Mouse (Mus musculus) CH12.LX (cell line): ENCODE measurements around the gene Orc1. TPM values are rescaled to one million over a fixed set of nuclear protein-coding genes. Genes with fewer than 3 reads are reported as not detected.

Source experiments
- DNase-seq: peaks from one replicate; pipeline ENCODE4 v3.0.0-alpha.2; 2013; ENCODE audit errors: extremely low read depth
- H3K27ac ChIP-seq: 2 replicates; pipeline ENCODE4 v1.5.1; 2012; ENCODE audit warnings: low read depth, mild to moderate bottlenecking, control low read depth, moderate library complexity; ENCODE audit not compliant: insufficient read depth
- H3K27me3 ChIP-seq: replicated peaks from 2 replicates; pipeline ENCODE3; 2012; ENCODE audit warnings: inconsistent platforms
- H3K36me3 ChIP-seq, 2 experiments: replicated peaks in 1 of 2; 2 replicates each; pipeline versions ENCODE3 to v1.6.1; 2012; ENCODE audit warnings: inconsistent platforms in 1 of 2, low read length in 1 of 2, mild to moderate bottlenecking in 1 of 2, mixed read lengths in 1 of 2, moderate library complexity in 1 of 2; ENCODE audit not compliant: control insufficient read depth in 1 of 2, insufficient read depth in 1 of 2
- H3K4me1 ChIP-seq, 2 experiments: 2 replicates each; pipeline ENCODE4 v1.6.1; 2012; ENCODE audit warnings: inconsistent platforms in 1 of 2, moderate library complexity in 1 of 2; ENCODE audit not compliant: insufficient read depth in 2 of 2, control insufficient read depth in 1 of 2
- H3K4me2 ChIP-seq: 2 replicates; pipeline ENCODE4 v1.6.1; 2012; ENCODE audit warnings: low read depth, mild to moderate bottlenecking, control low read depth; ENCODE audit not compliant: poor library complexity, insufficient read depth, severe bottlenecking
- H3K4me3 ChIP-seq, 3 experiments: fragments of 150-350 bp in 1 of 3; sonication (generic) in 1 of 3; replicated peaks in 1 of 3; 2 replicates each; pipeline versions ENCODE3 to v1.5.1; 2011 to 2012; ENCODE audit warnings: low read depth in 2 of 3, low read length in 2 of 3, mild to moderate bottlenecking in 2 of 3, moderate library complexity in 2 of 3, control low read depth in 1 of 3, improper control_type of control experiment in 1 of 3, inconsistent platforms in 1 of 3, mixed read lengths in 1 of 3; ENCODE audit not compliant: poor library complexity in 1 of 3
- H3K79me2 ChIP-seq: replicated peaks from 2 replicates; pipeline ENCODE4 v1.6.1; 2012; ENCODE audit warnings: mild to moderate bottlenecking, moderate library complexity; ENCODE audit not compliant: control insufficient read depth, poor library complexity, insufficient read depth, severe bottlenecking; ENCODE audit errors: extremely low read depth
- H3K9ac ChIP-seq: 2 replicates; pipeline ENCODE4 v1.6.1; 2012; ENCODE audit warnings: low read depth, mild to moderate bottlenecking, control low read depth, moderate library complexity; ENCODE audit not compliant: insufficient read depth
- H3K9me3 ChIP-seq: replicated peaks from 2 replicates; pipeline ENCODE3; 2012; ENCODE audit warnings: low read length, inconsistent platforms, mixed read lengths
- BHLHE40 ChIP-seq: IDR thresholded peaks from 2 replicates; pipeline ENCODE4 v1.6.1; 2011; ENCODE audit warnings: mild to moderate bottlenecking, low read depth, low read length, improper control_type of control experiment
- CHD1 ChIP-seq: IDR thresholded peaks from 2 replicates; pipeline ENCODE4 v1.6.1; 2012; ENCODE audit warnings: low read depth, low read length, improper control_type of control experiment, inconsistent platforms
- CTCF ChIP-seq, 2 experiments: IDR thresholded peaks in 1 of 2; conservative IDR thresholded peaks in 1 of 2; 2 replicates each; pipeline ENCODE4 v1.5.1; 2011 to 2012; ENCODE audit warnings: low read depth in 2 of 2, low read length in 2 of 2, improper control_type of control experiment in 1 of 2, inconsistent platforms in 1 of 2, mild to moderate bottlenecking in 1 of 2, moderate library complexity in 1 of 2
- EP300 ChIP-seq: IDR thresholded peaks from 2 replicates; pipeline ENCODE4 v1.6.1; 2011; ENCODE audit warnings: low read length, improper control_type of control experiment
- ETS1 ChIP-seq: conservative IDR thresholded peaks from 2 replicates; pipeline ENCODE4 v1.6.1; 2012; ENCODE audit warnings: low read depth, mild to moderate bottlenecking, inconsistent platforms, low read length, improper control_type of control experiment, moderate library complexity
- HCFC1 ChIP-seq: IDR thresholded peaks from 2 replicates; pipeline ENCODE4 v1.6.1; 2012; ENCODE audit warnings: low read depth, mild to moderate bottlenecking, inconsistent platforms, low read length, improper control_type of control experiment
- IRF4 ChIP-seq: IDR thresholded peaks from 2 replicates; pipeline ENCODE4 v1.6.1; 2014; ENCODE audit warnings: low read depth, mild to moderate bottlenecking, inconsistent platforms, low read length, improper control_type of control experiment
- JUN ChIP-seq: IDR thresholded peaks from 2 replicates; pipeline ENCODE4 v1.6.1; 2011; ENCODE audit warnings: low read depth, mild to moderate bottlenecking, low read length, improper control_type of control experiment, moderate library complexity; ENCODE audit not compliant: insufficient read depth
- JUND ChIP-seq: conservative IDR thresholded peaks from 2 replicates; pipeline ENCODE4 v1.6.1; 2011; ENCODE audit warnings: low read depth, low read length, improper control_type of control experiment
- MAFK ChIP-seq: IDR thresholded peaks from 2 replicates; pipeline ENCODE4 v1.6.1; 2011; ENCODE audit warnings: low read length, improper control_type of control experiment; ENCODE audit not compliant: insufficient replicate concordance
- MAX ChIP-seq: IDR thresholded peaks from 2 replicates; pipeline ENCODE4 v1.6.1; 2011; ENCODE audit warnings: low read length, improper control_type of control experiment
- MAZ ChIP-seq: IDR thresholded peaks from 2 replicates; pipeline ENCODE4 v1.6.1; 2012; ENCODE audit warnings: low read depth, mild to moderate bottlenecking, inconsistent platforms, low read length, improper control_type of control experiment, moderate library complexity
- MEF2A ChIP-seq: IDR thresholded peaks from 2 replicates; pipeline ENCODE4 v1.6.1; 2014; ENCODE audit warnings: low read depth, mild to moderate bottlenecking, inconsistent platforms, low read length, improper control_type of control experiment, borderline replicate concordance
- MXI1 ChIP-seq: IDR thresholded peaks from 2 replicates; pipeline ENCODE4 v1.6.1; 2011; ENCODE audit warnings: mild to moderate bottlenecking, low read depth, low read length, improper control_type of control experiment
- MYC ChIP-seq: IDR thresholded peaks from 2 replicates; pipeline ENCODE4 v1.6.1; 2011; ENCODE audit warnings: low read depth, mild to moderate bottlenecking, improper control_type of control experiment, low read length
- NELFE ChIP-seq: IDR thresholded peaks from 2 replicates; pipeline ENCODE4 v1.6.1; 2011; ENCODE audit warnings: low read depth, low read length, improper control_type of control experiment
- PAX5 ChIP-seq: IDR thresholded peaks from 2 replicates; pipeline ENCODE4 v1.6.1; 2012; ENCODE audit warnings: low read length, inconsistent platforms, mixed read lengths
- POLR2AphosphoS2 ChIP-seq: IDR thresholded peaks from 2 replicates; pipeline ENCODE4 v1.6.1; 2011; ENCODE audit warnings: low read depth, low read length, improper control_type of control experiment
- RCOR1 ChIP-seq: conservative IDR thresholded peaks from 2 replicates; pipeline ENCODE4 v1.6.1; 2012; ENCODE audit warnings: low read depth, mild to moderate bottlenecking, inconsistent platforms, low read length, improper control_type of control experiment
- SIN3A ChIP-seq: IDR thresholded peaks from 2 replicates; pipeline ENCODE4 v1.6.1; 2012; ENCODE audit warnings: low read length, improper control_type of control experiment, inconsistent platforms
- SMC3 ChIP-seq: IDR thresholded peaks from 2 replicates; pipeline ENCODE4 v1.6.1; 2011; ENCODE audit warnings: low read depth, low read length, improper control_type of control experiment
- TBP ChIP-seq: conservative IDR thresholded peaks from 2 replicates; pipeline ENCODE4 v1.6.1; 2011; ENCODE audit warnings: low read depth, low read length, improper control_type of control experiment
- USF2 ChIP-seq: conservative IDR thresholded peaks from 2 replicates; pipeline ENCODE4 v1.6.1; 2011; ENCODE audit warnings: low read depth, low read length, improper control_type of control experiment
- ZC3H11A ChIP-seq: IDR thresholded peaks from 2 replicates; pipeline ENCODE4 v1.6.1; 2012; ENCODE audit warnings: low read depth, mild to moderate bottlenecking, inconsistent platforms, low read length, improper control_type of control experiment
- ZKSCAN1 ChIP-seq: IDR thresholded peaks from 2 replicates; pipeline ENCODE4 v1.6.1; 2012; ENCODE audit warnings: low read depth, inconsistent platforms, low read length, improper control_type of control experiment, borderline replicate concordance
- ZMIZ1 ChIP-seq: IDR thresholded peaks from 2 replicates; pipeline ENCODE4 v1.6.1; 2012; ENCODE audit warnings: low read depth, mild to moderate bottlenecking, inconsistent platforms, low read length, improper control_type of control experiment
- ZNF384 ChIP-seq: IDR thresholded peaks from 2 replicates; pipeline ENCODE4 v1.6.1; 2012; ENCODE audit warnings: low read depth, low read length, improper control_type of control experiment, inconsistent platforms
- dilution Hi-C: fragments of 300-500 bp; cut with MboI; formaldehyde crosslinking; loops from 2 replicates; pipeline ENCODE4 v1.14.3; 2020; ENCODE audit warnings: low sequenced_read_pairs; ENCODE audit not compliant: extremely low pct_unique_long_range_greater_than_20kb, extremely low pct_ligation_motif_present
- in situ Hi-C: fragments of 300-500 bp; cut with MboI; formaldehyde crosslinking; loops from 3 replicates; pipeline ENCODE4 v1.14.3; 2019; ENCODE audit warnings: low sequenced_read_pairs, low pct_ligation_motif_present, low pct_unique_long_range_greater_than_20kb, mixed read lengths
- polyA plus RNA-seq: library from polyadenylated mRNA; unstranded; fragments of >175 nt; gene quantifications from 2 replicates; pipeline ENCODE4 v1.2.1, GENCODE M21; 2012; ENCODE audit warnings: low read depth; ENCODE audit not compliant: insufficient read length
- total RNA-seq, 2 experiments: library from RNA; depleted of rRNA; stranded (reverse); fragments of 300-350 nt in 1 of 2; fragments of >200 nt in 1 of 2; gene quantifications; 2 replicates each; pipeline ENCODE4 v1.2.3; 2012 to 2014

Gene Orc1
- total and polyA plus RNA-seq, 3 experiments = 16.3 to 25.4 (median 24.8) TPM

DNA sequence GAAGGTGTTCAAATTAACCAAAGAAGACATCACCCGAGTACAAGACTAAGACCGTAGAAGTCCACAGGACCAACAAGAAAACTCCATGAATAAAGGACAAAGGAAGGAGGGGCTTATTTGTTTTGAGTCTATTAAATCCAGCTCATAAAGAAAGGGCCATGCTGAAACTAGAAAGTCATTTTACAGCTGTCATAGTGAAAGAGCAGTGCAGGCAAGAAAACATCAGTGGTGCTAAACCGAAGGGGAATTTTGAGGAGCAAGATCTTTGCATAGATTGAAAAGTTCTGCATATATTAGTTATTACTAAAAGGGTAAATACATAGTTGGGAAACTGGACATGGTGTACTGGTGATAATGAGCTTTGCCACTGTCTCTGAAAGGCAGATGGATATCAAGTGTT is 58.5 kb downstream of the Orc1 start:
- H3K79me2 ChIP-seq = no peaks in the 10 kb centered on the region
- peak; percentile 66 for DNase-seq
- TF ChIP-seq ZC3H11A (no peak), BHLHE40 (no peak), MEF2A (0 out of 2 replicates have a peak, but pooled peaks have one; percentile 20), CTCF (conservative IDR thresholded peaks at IDR 0.05 in 1 of 2, IDR thresholded peaks at IDR 0.05 in 1 of 2; ENCODE audit: low read depth in 2 of 2, low read length in 2 of 2) (no peak), MAZ (no peak), ZNF384 (no peak), JUN (0 out of 2 replicates have a peak, but pooled peaks have one; percentile 9), ETS1 (peak; percentile 63), TBP (no peak), NELFE (no peak), EP300 (peak; percentile 70), SIN3A (peak; percentile 73), SMC3 (no peak), USF2 (no peak), ZKSCAN1 (no peak), IRF4 (peak; percentile 83), ZMIZ1 (no peak), CHD1 (no peak), JUND (peak; percentile 47; the same call in 1 of the 2 replicates), MAFK (no peak), RCOR1 (no peak), PAX5 (no peak), MAX (no peak), MYC (0 out of 2 replicates have a peak, but pooled peaks have one; percentile 45), HCFC1 (no peak), POLR2AphosphoS2 (no peak), MXI1 (no peak; the same call in 1 of the 2 replicates)
- TF ChIP-seq, all 38 proteins: peak for 8
- Histone ChIP-seq H3K4me1 (peaks cover 18 to 46% of the 10 kb centered on the region in 2 experiments), H3K4me3 (no peak overlapping the region), H3K9me3 (no peaks in the 10 kb centered on the region), H3K36me3 (peaks cover 22 to 42% of the 10 kb centered on the region in 2 experiments), H3K9ac (no peak overlapping the region; the same call in 1 of the 2 replicates), H3K27ac (peak overlapping the region; percentile 92), H3K4me2 (peak overlapping the region; percentile 52; the same call in 1 of the 2 replicates), H3K27me3 (no peaks in the 10 kb centered on the region)
- dilution Hi-C loops = no loop called here
- in situ Hi-C loops = no loop called here
